16 mouse cellular contexts compared by ENCODE assay signal in genomic region chr12:111555357-111555756, GRCm38 (mm10).
"Had no signal": no experiment of that assay in that cellular context is flagged by ENCODE, and none has a peak within 500 bp of the region (broad histone marks: within the 10 kb centered on the region; RNA-seq: fewer than 3 reads in every experiment).

No protein-coding gene starts in this region.

- H3K36me3 ChIP-seq: midbrain, embryonic 10.5 days; midbrain, embryonic 12.5 days; neural tube, embryonic 13.5 days; neural tube, embryonic 15.5 days; stomach, embryonic 15.5 days had no signal

- H3K4me3 ChIP-seq: midbrain, embryonic 10.5 days; midbrain, embryonic 12.5 days; myocyte; neural tube, embryonic 13.5 days; neural tube, embryonic 15.5 days; stomach, embryonic 15.5 days had no signal

- H3K4me1 ChIP-seq: stomach, embryonic 15.5 days had no signal

- H3K9me3 ChIP-seq: midbrain, embryonic 10.5 days; midbrain, embryonic 12.5 days; neural tube, embryonic 13.5 days; neural tube, embryonic 15.5 days; stomach, embryonic 15.5 days had no signal

- H3K9ac ChIP-seq: lung, embryonic 14.5 days; midbrain, embryonic 12.5 days; neural tube, embryonic 13.5 days; neural tube, embryonic 15.5 days; stomach, embryonic 15.5 days had no signal

- H3K27me3 ChIP-seq: midbrain, embryonic 12.5 days; neural tube, embryonic 13.5 days; neural tube, embryonic 15.5 days; stomach, embryonic 15.5 days had no signal

- H3K27ac ChIP-seq: midbrain, embryonic 10.5 days; midbrain, embryonic 12.5 days; neural tube, embryonic 13.5 days; neural tube, embryonic 15.5 days; stomach, embryonic 15.5 days; stomach, postnatal 0 days had no signal

- DNase-seq: lung, adult 18-20 months; lung, embryonic 14.5 days; lung, postnatal 10 days; lung, postnatal 4 days; midbrain, embryonic 14.5 days; right cerebral cortex, postnatal 14 days; thymus, adult 2 months; thymus, postnatal 25 days; thymus, postnatal 4 days had no signal
